Mouse (Mus musculus) embryonic fibroblast, embryonic 13.5 days (primary cell): Measurements from ENCODE around the gene Nrp2.

ENCODE experiments used
- CTCF ChIP-seq: IDR thresholded peaks from 2 replicates; pipeline ENCODE4 v1.5.1; 2011; ENCODE audit warnings: mild to moderate bottlenecking, control low read depth, low read length, moderate library complexity, borderline replicate concordance; ENCODE audit not compliant: insufficient read depth
- POLR2A ChIP-seq: IDR thresholded peaks from 2 replicates; pipeline ENCODE4 v1.6.1; 2011; ENCODE audit warnings: low read depth, mild to moderate bottlenecking, control low read depth, low read length, moderate library complexity

DNA sequence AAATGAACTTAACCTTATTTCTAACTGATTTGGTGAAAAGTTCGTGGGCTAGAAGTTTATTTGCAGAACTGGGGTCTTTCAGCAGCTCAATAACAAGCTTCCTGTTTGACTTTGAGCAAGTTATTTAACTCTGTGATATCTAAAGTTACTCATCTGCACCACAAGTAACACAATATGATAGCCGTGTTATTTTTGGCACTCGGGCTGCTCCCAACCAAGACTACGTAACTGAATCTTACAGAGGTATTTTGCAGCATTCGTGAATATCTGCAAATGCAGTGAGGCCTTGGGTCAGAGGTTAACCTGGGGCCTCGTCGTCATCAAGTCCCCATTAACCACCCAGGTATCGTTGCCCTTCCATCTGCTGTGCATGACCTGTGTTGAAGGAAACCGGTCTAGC is 150.3 kb downstream of the Nrp2 start:
- TF ChIP-seq POLR2A, result no peak
- no peak for TF ChIP-seq CTCF
